Mouse (Mus musculus) CH12.LX (cell line): ENCODE measurements at regions not wholly inside any gene's neighbourhood (a gene's known extent, or its start where the extent isn't known, plus 50 kb on each side); places are given as distances from the start of the nearest gene placed in this dataset.

Experiments
- DNase-seq: peaks from one replicate; pipeline ENCODE4 v3.0.0-alpha.2; 2013; ENCODE audit errors: extremely low read depth
- H3K27ac ChIP-seq: 2 replicates; pipeline ENCODE4 v1.5.1; 2012; ENCODE audit warnings: low read depth, mild to moderate bottlenecking, control low read depth, moderate library complexity; ENCODE audit not compliant: insufficient read depth
- H3K27me3 ChIP-seq: replicated peaks from 2 replicates; pipeline ENCODE3; 2012; ENCODE audit warnings: inconsistent platforms
- H3K36me3 ChIP-seq, 2 experiments: replicated peaks in 1 of 2; 2 replicates each; pipeline versions ENCODE3 to v1.6.1; 2012; ENCODE audit warnings: inconsistent platforms in 1 of 2, low read length in 1 of 2, mild to moderate bottlenecking in 1 of 2, mixed read lengths in 1 of 2, moderate library complexity in 1 of 2; ENCODE audit not compliant: control insufficient read depth in 1 of 2, insufficient read depth in 1 of 2
- H3K4me1 ChIP-seq, 2 experiments: 2 replicates each; pipeline ENCODE4 v1.6.1; 2012; ENCODE audit warnings: inconsistent platforms in 1 of 2, moderate library complexity in 1 of 2; ENCODE audit not compliant: insufficient read depth in 2 of 2, control insufficient read depth in 1 of 2
- H3K4me2 ChIP-seq: 2 replicates; pipeline ENCODE4 v1.6.1; 2012; ENCODE audit warnings: low read depth, mild to moderate bottlenecking, control low read depth; ENCODE audit not compliant: poor library complexity, insufficient read depth, severe bottlenecking
- H3K4me3 ChIP-seq, 3 experiments: fragments of 150-350 bp in 1 of 3; sonication (generic) in 1 of 3; replicated peaks in 1 of 3; 2 replicates each; pipeline versions ENCODE3 to v1.5.1; 2011 to 2012; ENCODE audit warnings: low read depth in 2 of 3, low read length in 2 of 3, mild to moderate bottlenecking in 2 of 3, moderate library complexity in 2 of 3, control low read depth in 1 of 3, improper control_type of control experiment in 1 of 3, inconsistent platforms in 1 of 3, mixed read lengths in 1 of 3; ENCODE audit not compliant: poor library complexity in 1 of 3
- H3K79me2 ChIP-seq: replicated peaks from 2 replicates; pipeline ENCODE4 v1.6.1; 2012; ENCODE audit warnings: mild to moderate bottlenecking, moderate library complexity; ENCODE audit not compliant: control insufficient read depth, poor library complexity, insufficient read depth, severe bottlenecking; ENCODE audit errors: extremely low read depth
- H3K9ac ChIP-seq: 2 replicates; pipeline ENCODE4 v1.6.1; 2012; ENCODE audit warnings: low read depth, mild to moderate bottlenecking, control low read depth, moderate library complexity; ENCODE audit not compliant: insufficient read depth
- H3K9me3 ChIP-seq: replicated peaks from 2 replicates; pipeline ENCODE3; 2012; ENCODE audit warnings: low read length, inconsistent platforms, mixed read lengths
- CTCF ChIP-seq, 2 experiments: IDR thresholded peaks in 1 of 2; conservative IDR thresholded peaks in 1 of 2; 2 replicates each; pipeline ENCODE4 v1.5.1; 2011 to 2012; ENCODE audit warnings: low read depth in 2 of 2, low read length in 2 of 2, improper control_type of control experiment in 1 of 2, inconsistent platforms in 1 of 2, mild to moderate bottlenecking in 1 of 2, moderate library complexity in 1 of 2
- EP300 ChIP-seq: IDR thresholded peaks from 2 replicates; pipeline ENCODE4 v1.6.1; 2011; ENCODE audit warnings: low read length, improper control_type of control experiment
- ETS1 ChIP-seq: conservative IDR thresholded peaks from 2 replicates; pipeline ENCODE4 v1.6.1; 2012; ENCODE audit warnings: low read depth, mild to moderate bottlenecking, inconsistent platforms, low read length, improper control_type of control experiment, moderate library complexity
- GABPA ChIP-seq: IDR thresholded peaks from 2 replicates; pipeline ENCODE4 v1.6.1; 2012; ENCODE audit warnings: low read depth, low read length, improper control_type of control experiment, inconsistent platforms; ENCODE audit not compliant: insufficient replicate concordance
- JUN ChIP-seq: IDR thresholded peaks from 2 replicates; pipeline ENCODE4 v1.6.1; 2011; ENCODE audit warnings: low read depth, mild to moderate bottlenecking, low read length, improper control_type of control experiment, moderate library complexity; ENCODE audit not compliant: insufficient read depth
- MAX ChIP-seq: IDR thresholded peaks from 2 replicates; pipeline ENCODE4 v1.6.1; 2011; ENCODE audit warnings: low read length, improper control_type of control experiment
- MEF2A ChIP-seq: IDR thresholded peaks from 2 replicates; pipeline ENCODE4 v1.6.1; 2014; ENCODE audit warnings: low read depth, mild to moderate bottlenecking, inconsistent platforms, low read length, improper control_type of control experiment, borderline replicate concordance
- MXI1 ChIP-seq: IDR thresholded peaks from 2 replicates; pipeline ENCODE4 v1.6.1; 2011; ENCODE audit warnings: mild to moderate bottlenecking, low read depth, low read length, improper control_type of control experiment
- MYC ChIP-seq: IDR thresholded peaks from 2 replicates; pipeline ENCODE4 v1.6.1; 2011; ENCODE audit warnings: low read depth, mild to moderate bottlenecking, improper control_type of control experiment, low read length
- NELFE ChIP-seq: IDR thresholded peaks from 2 replicates; pipeline ENCODE4 v1.6.1; 2011; ENCODE audit warnings: low read depth, low read length, improper control_type of control experiment
- NRF1 ChIP-seq: IDR thresholded peaks from 2 replicates; pipeline ENCODE4 v1.6.1; 2014; ENCODE audit warnings: low read depth, mild to moderate bottlenecking, inconsistent platforms, low read length, improper control_type of control experiment, moderate library complexity
- POLR2A ChIP-seq: IDR thresholded peaks from 2 replicates; pipeline ENCODE4 v1.6.1; 2011; ENCODE audit warnings: low read depth, mild to moderate bottlenecking, improper control_type of control experiment, low read length
- RAD21 ChIP-seq: IDR thresholded peaks from 2 replicates; pipeline ENCODE4 v1.6.1; 2011; ENCODE audit warnings: low read depth, mild to moderate bottlenecking, low read length, improper control_type of control experiment, moderate library complexity
- SIN3A ChIP-seq: IDR thresholded peaks from 2 replicates; pipeline ENCODE4 v1.6.1; 2012; ENCODE audit warnings: low read length, improper control_type of control experiment, inconsistent platforms
- TBP ChIP-seq: conservative IDR thresholded peaks from 2 replicates; pipeline ENCODE4 v1.6.1; 2011; ENCODE audit warnings: low read depth, low read length, improper control_type of control experiment
- TCF12 ChIP-seq: IDR thresholded peaks from 2 replicates; pipeline ENCODE4 v1.6.1; 2014; ENCODE audit warnings: low read depth, mild to moderate bottlenecking, inconsistent platforms, low read length, improper control_type of control experiment
- UBTF ChIP-seq: IDR thresholded peaks from 2 replicates; pipeline ENCODE4 v1.6.1; 2012; ENCODE audit warnings: low read depth, mild to moderate bottlenecking, inconsistent platforms, low read length, improper control_type of control experiment, moderate library complexity
- USF1 ChIP-seq: IDR thresholded peaks from 2 replicates; pipeline ENCODE4 v1.6.1; 2014; ENCODE audit warnings: low read depth, mild to moderate bottlenecking, inconsistent platforms, low read length, improper control_type of control experiment
- USF2 ChIP-seq: conservative IDR thresholded peaks from 2 replicates; pipeline ENCODE4 v1.6.1; 2011; ENCODE audit warnings: low read depth, low read length, improper control_type of control experiment
- ZKSCAN1 ChIP-seq: IDR thresholded peaks from 2 replicates; pipeline ENCODE4 v1.6.1; 2012; ENCODE audit warnings: low read depth, inconsistent platforms, low read length, improper control_type of control experiment, borderline replicate concordance
- dilution Hi-C: fragments of 300-500 bp; cut with MboI; formaldehyde crosslinking; loops from 2 replicates; pipeline ENCODE4 v1.14.3; 2020; ENCODE audit warnings: low sequenced_read_pairs; ENCODE audit not compliant: extremely low pct_unique_long_range_greater_than_20kb, extremely low pct_ligation_motif_present
- in situ Hi-C: fragments of 300-500 bp; cut with MboI; formaldehyde crosslinking; loops from 3 replicates; pipeline ENCODE4 v1.14.3; 2019; ENCODE audit warnings: low sequenced_read_pairs, low pct_ligation_motif_present, low pct_unique_long_range_greater_than_20kb, mixed read lengths

- in situ Hi-C loops (no loop called here), dilution Hi-C loops (no loop called here)
- Histone ChIP-seq H3K27ac (no peak overlapping the region), H3K27me3 (no peaks in the 10 kb centered on the region), H3K4me2 (no peak overlapping the region), H3K79me2 (no peaks in the 10 kb centered on the region), H3K9ac (no peak overlapping the region), H3K4me1 (no peaks in the 10 kb centered on the region), H3K4me3 (no peak overlapping the region), H3K36me3 (no peaks in the 10 kb centered on the region), H3K9me3 (peaks cover 14% of the 10 kb centered on the region)
- TF ChIP-seq CTCF (conservative IDR thresholded peaks at IDR 0.05 in 1 of 2, IDR thresholded peaks at IDR 0.05 in 1 of 2; ENCODE audit: low read depth in 2 of 2, low read length in 2 of 2) (no peak), ZKSCAN1 (no peak), MXI1 (no peak), UBTF (no peak), MEF2A (no peak), EP300 (no peak), NELFE (no peak), GABPA (no peak), USF2 (no peak), NRF1 (no peak), POLR2A (no peak)
- no peak for DNase-seq
Measured at GRCm38 (mm10) chr12:7420276-7420675, 557.2 kb upstream of the Apob start.

- peaks cover 14% of the 10 kb centered on the region for H3K9me3 ChIP-seq
- no peak overlapping the region for H3K9ac ChIP-seq
- in situ Hi-C loops (no loop called here), dilution Hi-C loops (no loop called here)
- no peak overlapping the region for H3K27ac ChIP-seq
- H3K4me3 ChIP-seq, result no peak overlapping the region
- no peaks in the 10 kb centered on the region for H3K36me3 ChIP-seq
- H3K4me2 ChIP-seq, result no peak overlapping the region
- DNase-seq, result no peak
- H3K27me3 ChIP-seq, result no peaks in the 10 kb centered on the region
- no peaks in the 10 kb centered on the region for H3K4me1 ChIP-seq
- no peaks in the 10 kb centered on the region for H3K79me2 ChIP-seq
- no peak for TF ChIP-seq RAD21
- TF ChIP-seq USF1, result no peak
- no peak for TF ChIP-seq TBP
- no peak for TF ChIP-seq NELFE
- no peak for TF ChIP-seq ETS1
- TF ChIP-seq MAX, result no peak
- TF ChIP-seq CTCF (conservative IDR thresholded peaks at IDR 0.05 in 1 of 2, IDR thresholded peaks at IDR 0.05 in 1 of 2; ENCODE audit: low read depth in 2 of 2, low read length in 2 of 2), result no peak
- TF ChIP-seq JUN, result no peak
- TF ChIP-seq NRF1, result no peak
- TF ChIP-seq TCF12, result no peak
- no peak for TF ChIP-seq MYC
- no peak for TF ChIP-seq SIN3A
- TF ChIP-seq GABPA, result no peak
- TF ChIP-seq ZKSCAN1, result no peak
Measured at GRCm38 (mm10) chr12:7421826-7422540, 555.5 kb upstream of the Apob start.
